Mouse (Mus musculus) mesoderm, embryonic 11.5 days (tissue): ENCODE measurements around the gene Glt28d2.

Experiments used
- DNase-seq: peaks from one replicate; pipeline ENCODE4 v3.0.0-alpha.2; 2012; ENCODE audit warnings: low read depth, low spot score

Gene Glt28d2

GRCm38 (mm10) chr3:85878911-85879310, 8.4 kb downstream of the Glt28d2 start:
- no peak for DNase-seq

- no peak for DNase-seq
Observed at GRCm38 (mm10) chr3:85863996-85864395, 23.3 kb downstream of the Glt28d2 start.

- DNase-seq = no peak
Observed at GRCm38 (mm10) chr3:85862886-85863285, 24.4 kb downstream of the Glt28d2 start.

- DNase-seq = no peak
Observed at GRCm38 (mm10) chr3:85860996-85861395, 26.3 kb downstream of the Glt28d2 start.

- DNase-seq = no peak
Observed at GRCm38 (mm10) chr3:85859311-85859710, 28.0 kb downstream of the Glt28d2 start.

- DNase-seq = no peak
Observed at GRCm38 (mm10) chr3:85858140-85859135, 28.9 kb downstream of the Glt28d2 start.

GRCm38 (mm10) chr3:85857083-85857482, 30.2 kb downstream of the Glt28d2 start:
- no peak for DNase-seq

- no peak for DNase-seq
Observed at GRCm38 (mm10) chr3:85855947-85856346, 31.4 kb downstream of the Glt28d2 start.

- no peak for DNase-seq
Observed at GRCm38 (mm10) chr3:85855043-85855442, 32.3 kb downstream of the Glt28d2 start.

GRCm38 (mm10) chr3:85854143-85854542, 33.2 kb downstream of the Glt28d2 start:
- DNase-seq = no peak

- DNase-seq = no peak
Observed at GRCm38 (mm10) chr3:85853715-85854114, 33.6 kb downstream of the Glt28d2 start.

GRCm38 (mm10) chr3:85850079-85850478, 37.2 kb downstream of the Glt28d2 start:
- DNase-seq = no peak

GRCm38 (mm10) chr3:85846316-85846715, 41.0 kb downstream of the Glt28d2 start:
- DNase-seq = no peak

GRCm38 (mm10) chr3:85845341-85845740, 42.0 kb downstream of the Glt28d2 start:
- DNase-seq = no peak

GRCm38 (mm10) chr3:85842881-85843218, 44.5 kb downstream of the Glt28d2 start:
- DNase-seq = no peak

GRCm38 (mm10) chr3:85842177-85842880, 45.0 kb downstream of the Glt28d2 start:
- DNase-seq = no peak

GRCm38 (mm10) chr3:85841454-85842176, 45.7 kb downstream of the Glt28d2 start:
- DNase-seq = no peak

GRCm38 (mm10) chr3:85833627-85834026, 53.7 kb downstream of the Glt28d2 start:
- no peak for DNase-seq

GRCm38 (mm10) chr3:85832490-85833155, 54.7 kb downstream of the Glt28d2 start:
- DNase-seq = no peak

GRCm38 (mm10) chr3:85831785-85832184, 55.5 kb downstream of the Glt28d2 start:
- no peak for DNase-seq

GRCm38 (mm10) chr3:85829047-85829446, 58.3 kb downstream of the Glt28d2 start:
- no peak for DNase-seq
